Mouse (Mus musculus) spleen, adult 12 weeks (tissue): ENCODE data around the gene Ypel5.

Source experiments
- DNase-seq: peaks from one replicate; pipeline ENCODE4 v3.0.0; 2022; ENCODE audit warnings: low spot score

The Ypel5 gene

DNA sequence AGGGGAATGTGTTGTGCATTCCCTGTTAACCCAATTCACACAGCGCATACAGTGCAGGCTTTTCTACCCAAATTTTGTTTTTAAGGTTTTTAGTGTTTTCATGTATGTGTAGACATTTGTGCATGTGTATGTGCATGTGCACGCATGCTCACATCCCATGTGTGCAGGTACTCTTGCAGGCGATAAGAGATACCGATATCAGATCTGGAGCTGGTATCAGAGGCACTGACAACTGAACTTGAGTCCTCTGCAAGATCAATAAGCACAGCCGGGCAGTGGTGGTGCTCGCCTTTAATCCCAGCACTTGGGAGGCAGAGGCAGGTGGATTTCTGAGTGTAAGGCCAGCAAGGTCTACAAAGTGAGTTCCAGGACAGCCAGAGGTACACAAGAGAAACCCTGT lies 8.1 kb downstream of the Ypel5 start:
- no peak for DNase-seq

DNA sequence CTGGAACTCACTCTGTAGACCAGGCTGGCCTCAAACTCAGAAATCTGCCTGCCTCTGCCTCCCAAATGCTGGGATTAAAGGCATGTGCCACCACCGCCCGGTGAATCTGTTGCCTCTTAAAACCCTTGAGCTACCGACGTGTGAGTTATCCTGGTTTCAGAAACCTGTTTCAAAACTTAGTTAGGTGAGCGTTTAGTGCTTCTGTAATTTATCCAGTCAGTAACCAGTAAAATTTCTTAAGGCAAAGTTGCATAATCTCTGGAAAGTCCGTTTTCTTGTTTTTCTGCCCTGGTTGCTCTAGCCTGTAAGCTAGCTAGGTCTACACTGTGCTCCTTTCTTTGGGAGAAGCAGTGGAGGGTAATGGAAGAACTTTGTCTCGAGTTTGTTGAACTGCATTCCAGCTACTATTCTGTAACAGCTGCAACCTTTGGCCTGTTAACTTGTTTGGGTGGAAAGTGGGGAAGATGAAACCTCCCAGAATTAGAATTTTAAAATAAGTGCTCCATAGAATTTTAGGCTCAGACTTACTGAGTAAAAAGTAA lies 8.8 kb downstream of the Ypel5 start:
- DNase-seq: no peak

DNA sequence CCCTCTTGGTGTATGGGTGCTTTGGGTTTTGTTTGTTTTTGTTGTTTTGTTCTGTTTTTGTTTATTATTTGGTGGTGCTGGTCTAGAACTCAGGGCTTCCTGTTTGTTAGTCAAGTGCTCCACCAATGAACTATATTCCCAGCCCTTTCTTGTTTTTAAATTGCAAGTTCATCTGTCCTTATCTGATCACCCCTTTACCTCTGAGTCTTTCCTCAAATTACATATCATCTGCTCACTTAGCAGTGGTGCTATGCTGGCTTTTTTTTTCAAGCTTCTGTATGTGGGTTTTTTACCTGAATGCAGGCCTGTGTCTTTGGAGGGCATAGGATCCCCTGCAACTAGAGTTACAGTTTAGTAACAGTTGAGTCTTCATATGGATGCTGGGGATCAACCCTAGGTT lies 9.3 kb downstream of the Ypel5 start:
- DNase-seq: no peak

DNA sequence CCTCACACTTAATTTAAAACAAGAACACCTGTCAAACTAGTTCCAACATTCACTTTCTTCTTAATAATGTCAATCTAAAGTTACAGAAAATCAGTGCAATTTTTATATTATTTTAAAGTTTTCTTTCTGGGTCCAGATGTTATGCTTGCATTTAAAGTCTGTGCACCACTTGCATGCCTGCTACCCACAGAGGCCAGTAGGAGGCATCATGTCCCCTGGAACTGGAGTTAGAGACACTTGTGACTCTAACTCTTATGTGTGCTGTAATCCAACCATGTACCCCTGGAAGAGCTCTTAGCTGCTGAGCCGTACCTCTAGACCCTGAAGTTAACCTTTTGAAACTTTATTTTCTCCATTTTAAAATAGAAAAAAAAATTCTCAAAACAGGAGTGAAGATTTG lies 19.0 kb downstream of the Ypel5 start:
- no peak for DNase-seq

DNA sequence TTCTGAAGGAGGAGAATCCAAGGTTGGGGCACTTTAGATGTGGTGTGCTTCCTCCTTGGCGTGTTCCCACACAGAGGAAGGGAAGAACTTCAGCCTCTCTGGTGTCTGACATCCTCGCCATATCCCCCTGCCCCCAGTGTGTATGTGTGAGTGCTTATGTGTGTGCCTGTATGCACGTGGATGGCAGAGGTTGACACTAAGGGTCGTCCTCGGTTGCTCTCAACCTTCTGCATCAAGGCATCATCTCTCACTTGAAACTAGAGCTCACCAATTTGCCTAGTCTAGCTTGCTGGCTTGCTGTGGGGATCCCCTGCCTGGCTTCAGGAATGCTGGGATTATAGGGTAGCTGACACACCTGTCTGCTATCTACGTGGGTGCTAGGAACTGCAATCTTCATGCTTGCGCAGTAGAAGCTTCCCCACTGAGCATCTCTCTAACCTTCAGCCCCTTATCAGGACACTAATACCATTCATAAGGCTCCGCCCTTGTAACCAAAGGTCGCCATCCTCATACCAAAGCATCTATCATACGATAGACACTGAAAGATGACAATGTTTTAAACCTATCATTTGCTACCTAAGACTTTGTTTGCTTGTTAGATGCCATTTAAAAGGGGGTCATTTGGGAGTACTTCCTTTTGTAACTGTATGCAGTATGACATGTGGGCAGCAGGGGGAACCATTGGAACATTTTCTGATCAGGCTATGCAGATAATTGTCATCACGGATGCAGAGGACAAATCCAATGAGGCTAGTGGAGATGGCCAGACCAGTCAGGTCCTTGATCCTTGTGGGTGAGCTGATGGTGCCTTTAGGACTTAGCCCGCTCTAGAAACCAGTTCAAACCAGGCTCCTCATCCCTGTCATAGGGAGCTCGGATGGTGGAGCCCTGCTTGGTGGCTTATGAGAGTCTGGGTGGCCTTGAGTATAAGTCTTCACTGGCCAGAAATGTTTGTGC lies 21.7 kb downstream of the Ypel5 start:
- DNase-seq: peak; percentile 15

DNA sequence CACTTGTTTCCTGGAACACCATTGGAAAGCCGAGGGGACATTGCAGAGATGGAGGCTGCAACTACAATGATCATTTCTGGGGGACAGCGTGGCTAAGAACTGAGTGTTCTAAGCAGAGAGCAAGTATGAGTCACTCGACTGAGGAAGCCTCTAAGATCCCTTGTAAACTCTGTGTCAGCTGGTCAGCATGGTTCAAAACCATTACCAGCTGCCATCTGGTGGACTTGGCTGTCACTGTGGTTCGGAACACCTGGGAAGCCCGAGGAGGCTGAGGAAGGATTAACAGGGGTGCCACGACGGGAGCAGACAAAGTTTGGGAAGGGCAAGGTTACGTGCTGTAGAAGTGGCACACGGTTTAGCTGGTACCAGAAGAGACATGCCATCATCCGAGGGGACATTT lies 27.0 kb downstream of the Ypel5 start:
- no peak for DNase-seq

DNA sequence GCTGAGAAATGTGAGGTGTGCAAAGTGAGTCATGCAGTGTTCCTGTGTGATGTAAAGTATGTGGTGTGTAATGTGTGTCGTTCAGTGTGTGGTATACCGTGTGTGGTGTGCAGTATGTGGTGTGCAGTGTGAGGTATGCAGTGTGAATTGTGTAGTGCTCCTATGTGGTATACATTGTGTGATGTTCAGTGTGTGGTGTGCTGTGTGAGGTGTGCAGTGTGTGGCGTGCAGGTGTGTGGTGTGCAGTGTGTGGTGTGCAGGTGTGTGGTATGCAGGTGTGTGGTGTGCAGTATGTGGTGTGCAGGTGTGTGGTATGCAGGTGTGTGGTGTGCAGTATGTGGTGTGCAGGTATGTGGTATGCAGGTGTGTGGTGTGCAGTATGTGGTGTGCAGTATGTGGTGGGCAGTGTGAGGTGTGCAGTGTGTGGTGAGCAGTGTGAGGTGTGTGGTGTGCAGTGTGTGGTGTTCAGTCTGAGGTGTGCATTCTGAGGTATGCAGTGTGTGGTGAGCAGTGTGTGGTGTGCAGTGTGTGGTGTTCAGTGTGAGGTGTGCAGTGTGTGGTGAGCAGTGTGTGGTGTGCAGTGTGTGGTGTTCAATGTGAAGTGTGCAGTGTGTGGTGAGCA lies 30.5 kb downstream of the Ypel5 start:
- no peak for DNase-seq

DNA sequence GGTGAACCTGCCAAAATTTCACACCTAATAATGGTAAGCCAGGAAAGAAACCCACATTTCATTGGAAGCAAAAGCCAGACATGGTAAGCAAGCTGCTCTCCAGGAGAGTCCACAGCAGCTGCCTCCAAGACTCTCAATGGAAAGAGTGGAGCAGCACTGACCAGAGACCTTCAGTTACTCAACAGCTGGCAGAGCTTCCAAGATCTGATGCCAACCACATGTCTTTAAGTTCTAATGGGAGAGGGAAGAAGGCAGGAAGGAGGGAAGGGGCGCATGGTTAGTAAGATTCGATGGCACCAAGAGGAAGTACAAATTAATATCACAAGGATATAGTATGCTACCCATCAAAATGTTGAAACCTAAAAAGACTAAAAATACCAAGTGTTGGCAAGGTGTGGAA lies 31.9 kb downstream of the Ypel5 start:
- no peak for DNase-seq

DNA sequence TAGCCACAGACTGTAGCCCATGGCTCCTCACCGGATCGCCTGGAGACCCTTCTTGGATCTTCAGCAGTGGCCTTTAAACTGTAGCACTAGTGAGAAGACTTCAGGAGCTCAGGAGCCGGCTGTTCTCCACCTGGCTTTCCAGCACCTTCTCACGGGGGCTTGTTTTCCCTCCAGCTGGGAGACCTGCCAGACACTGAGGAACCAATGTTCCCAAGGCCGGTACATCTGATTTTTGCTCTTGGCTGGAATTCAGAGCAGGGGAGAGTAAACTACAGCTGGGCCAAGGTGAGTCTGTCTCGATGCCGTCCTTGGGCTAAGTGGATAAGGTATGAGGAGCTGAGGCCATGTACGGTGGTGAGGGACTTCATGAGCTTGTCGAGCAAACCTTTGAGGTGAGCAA lies 42.7 kb downstream of the Ypel5 start:
- no peak for DNase-seq

DNA sequence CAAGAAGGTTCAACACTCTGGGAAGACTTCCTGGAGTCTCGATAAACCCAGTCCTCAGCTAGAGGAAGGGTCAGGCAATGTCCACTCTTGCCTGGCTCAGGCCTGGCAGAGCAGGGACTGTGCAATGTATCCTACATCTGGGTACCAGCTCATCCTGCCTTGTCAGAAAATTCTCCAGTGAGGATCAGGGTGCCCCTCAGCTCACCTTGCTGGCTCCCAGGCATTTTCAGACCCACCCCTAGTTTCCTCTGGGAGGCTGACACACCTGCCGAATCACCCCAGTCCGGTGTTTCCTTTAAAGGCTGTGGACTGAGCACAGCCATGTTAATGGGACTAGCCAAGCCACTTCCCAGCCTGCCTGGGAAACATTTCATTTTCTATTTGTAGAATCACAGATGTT lies 43.9 kb downstream of the Ypel5 start:
- no peak for DNase-seq

DNA sequence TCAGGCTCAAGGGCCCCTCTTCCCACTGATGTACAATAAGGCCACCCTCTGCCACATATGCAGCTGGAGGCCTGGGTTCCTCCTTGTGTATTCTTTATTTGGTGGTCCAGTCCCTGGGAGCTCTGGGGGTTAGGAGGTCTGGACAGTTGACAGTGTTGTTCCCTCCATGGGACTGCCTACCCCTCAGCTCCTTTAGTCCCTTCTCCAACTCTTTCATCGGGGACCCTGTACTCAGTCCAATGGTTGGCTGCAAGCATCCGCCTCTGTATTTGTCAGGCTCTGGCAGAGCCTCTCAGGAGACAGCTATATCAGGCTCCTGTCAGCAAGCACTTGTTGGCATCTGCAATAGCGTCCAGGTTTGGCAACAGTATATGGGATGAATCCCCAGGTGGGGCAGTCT lies 44.8 kb downstream of the Ypel5 start:
- no peak for DNase-seq

DNA sequence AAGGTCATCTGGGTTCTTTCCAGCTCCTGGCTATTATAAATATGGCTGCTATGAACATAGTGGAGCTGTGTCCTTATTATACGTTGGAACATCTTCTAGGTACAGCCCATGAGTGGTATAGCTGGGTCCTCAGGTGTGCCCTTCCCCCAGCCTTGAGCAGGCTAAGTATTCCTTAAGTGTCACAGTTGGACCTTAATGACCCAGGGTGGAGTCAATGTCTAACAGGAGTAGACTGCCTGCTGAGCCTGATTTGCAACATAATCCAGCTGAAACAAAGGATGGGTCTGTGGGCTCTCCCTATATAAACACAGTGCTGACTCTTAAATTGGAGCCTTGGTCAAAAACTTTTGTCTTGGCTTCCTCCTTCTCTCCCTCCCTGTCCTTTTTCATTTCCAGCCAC lies 45.6 kb downstream of the Ypel5 start:
- no peak for DNase-seq

DNA sequence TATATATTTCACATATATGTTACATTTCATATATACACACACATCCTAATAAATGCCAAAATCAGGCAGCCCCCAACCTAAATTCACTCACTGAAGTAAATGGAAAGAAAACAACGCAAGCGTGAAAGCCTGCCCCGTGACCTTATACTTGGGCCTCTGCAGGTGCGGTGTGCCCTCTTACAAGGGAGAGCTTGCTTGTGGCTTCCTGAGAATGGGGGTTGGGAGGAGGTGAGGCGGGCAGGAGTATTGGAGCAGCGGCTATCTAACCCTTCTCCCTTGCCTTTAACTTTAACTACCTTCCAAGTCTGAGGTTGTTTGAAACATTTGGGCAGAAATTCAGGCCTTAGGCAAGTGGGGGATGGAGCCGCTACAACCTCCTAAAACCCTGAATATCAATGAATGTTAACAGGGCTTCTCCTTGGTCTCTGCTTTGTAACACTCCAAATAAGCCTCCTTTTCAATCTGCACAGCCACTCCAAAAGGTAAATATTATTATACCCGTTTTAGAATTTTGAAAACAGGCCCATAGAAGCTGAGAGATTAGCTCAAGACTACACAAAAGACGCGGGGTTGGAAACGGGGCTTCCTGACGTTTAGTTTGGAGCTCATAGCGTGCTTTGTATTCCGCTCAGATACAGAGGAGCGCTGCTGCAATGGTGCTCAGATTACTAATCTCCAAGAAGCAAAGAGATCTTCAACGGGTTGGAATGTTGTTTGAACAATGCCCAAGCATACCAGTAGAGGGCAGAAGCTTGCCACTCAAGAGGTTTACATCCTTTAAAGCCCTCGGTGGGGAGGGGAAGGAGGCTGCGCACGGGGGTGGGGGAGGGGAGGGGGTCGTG lies 53.5 kb downstream of the Ypel5 start:
- peak; percentile 7 for DNase-seq

DNA sequence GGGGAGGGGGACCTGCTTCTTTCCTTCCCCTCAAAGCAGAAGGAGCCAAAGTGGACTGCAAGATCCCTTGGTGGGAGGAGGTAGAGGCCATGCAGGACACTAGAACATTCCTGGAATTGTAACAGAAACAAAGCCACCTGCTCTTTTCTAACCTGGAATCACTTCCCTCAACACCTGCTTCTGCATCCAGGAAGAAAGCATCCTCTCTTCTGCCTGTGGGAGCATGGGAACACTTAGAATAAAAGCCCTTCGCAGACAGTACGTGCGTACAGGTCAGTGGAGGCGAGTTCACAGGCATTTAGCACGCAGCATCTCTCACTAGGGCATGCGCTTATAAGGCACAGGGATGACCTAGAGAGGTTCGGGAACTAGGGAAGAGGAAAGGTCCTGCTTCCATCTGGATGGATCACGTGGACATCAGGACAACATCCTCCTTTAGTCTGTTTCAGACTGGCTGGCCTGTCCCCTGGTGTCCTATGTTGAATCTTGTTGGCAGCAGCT lies 54.2 kb downstream of the Ypel5 start:
- no peak for DNase-seq

DNA sequence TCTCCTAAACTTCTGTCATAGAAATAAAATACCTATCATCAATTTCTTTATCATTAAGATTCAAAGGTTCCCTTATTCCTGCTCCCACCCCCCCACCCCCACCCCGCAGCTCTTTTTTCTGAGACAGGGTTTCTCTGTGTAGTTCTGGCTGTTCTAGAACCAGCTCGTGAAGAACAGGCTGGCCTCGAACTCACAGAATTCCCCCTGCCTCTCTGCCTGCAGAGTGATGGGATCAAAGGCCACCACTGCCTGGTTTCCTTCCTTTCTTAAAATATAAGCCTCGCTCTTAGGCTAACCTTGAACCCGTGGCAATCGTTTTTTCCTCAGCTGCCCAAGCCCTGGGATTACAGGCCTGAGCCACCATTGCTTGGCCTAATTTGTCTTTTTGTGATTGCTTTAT lies 55.3 kb downstream of the Ypel5 start:
- DNase-seq: no peak

DNA sequence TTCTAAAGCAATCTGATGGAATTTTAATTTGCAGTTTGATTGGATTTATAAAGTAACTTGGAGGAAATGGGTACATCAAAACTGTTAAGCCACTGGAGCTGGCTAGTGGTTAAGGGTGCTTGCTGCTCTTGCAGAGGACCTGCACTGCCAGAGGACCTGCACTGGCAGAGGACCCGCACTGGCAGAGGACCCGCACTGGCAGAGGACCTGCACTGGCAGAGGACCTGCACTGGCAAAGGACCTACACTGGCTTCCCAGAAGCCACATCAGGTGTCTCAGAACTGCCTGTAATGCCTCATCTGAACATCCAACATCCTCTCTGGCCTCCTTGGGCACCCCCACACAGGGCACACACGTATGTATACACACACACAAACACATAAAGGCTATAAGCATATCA lies 59.3 kb downstream of the Ypel5 start:
- DNase-seq: no peak

DNA sequence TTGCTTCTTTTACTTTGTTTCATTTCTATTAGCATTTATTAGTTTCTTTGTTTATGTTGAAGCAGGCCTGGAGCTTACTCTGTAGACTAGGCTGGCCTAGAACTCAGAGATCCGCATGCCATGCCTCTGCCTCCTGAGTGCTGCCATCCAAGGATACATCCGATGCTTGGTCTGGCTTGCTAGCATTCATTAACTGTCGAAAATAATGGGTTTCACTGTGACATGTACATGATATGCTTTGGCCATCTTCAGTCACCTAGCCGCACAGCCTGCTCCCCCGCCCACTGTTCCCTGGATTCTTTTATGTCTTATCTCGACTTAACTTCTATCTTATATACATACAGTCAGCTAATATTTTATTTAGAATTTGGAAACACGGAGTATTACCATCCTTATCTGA lies 60.8 kb downstream of the Ypel5 start:
- DNase-seq: no peak

DNA sequence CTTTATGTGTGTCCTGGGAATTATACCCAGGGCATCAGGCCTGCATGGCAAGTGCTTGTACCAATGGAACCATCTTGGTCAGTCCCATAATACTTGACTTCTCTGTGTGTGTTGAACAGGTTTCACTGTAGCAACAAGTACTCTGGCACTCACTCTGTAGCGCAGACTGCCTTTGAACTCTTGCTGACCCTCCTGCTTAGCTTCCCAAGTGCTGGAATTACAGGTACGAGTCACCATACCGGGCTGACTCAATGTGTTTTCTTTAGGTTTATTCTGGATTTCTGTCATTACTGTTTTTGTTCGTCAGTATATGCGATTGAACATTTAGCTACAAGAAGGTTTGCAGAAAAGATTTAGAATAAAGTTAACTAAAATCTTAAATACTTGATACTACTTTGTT lies 61.7 kb downstream of the Ypel5 start:
- no peak for DNase-seq

DNA sequence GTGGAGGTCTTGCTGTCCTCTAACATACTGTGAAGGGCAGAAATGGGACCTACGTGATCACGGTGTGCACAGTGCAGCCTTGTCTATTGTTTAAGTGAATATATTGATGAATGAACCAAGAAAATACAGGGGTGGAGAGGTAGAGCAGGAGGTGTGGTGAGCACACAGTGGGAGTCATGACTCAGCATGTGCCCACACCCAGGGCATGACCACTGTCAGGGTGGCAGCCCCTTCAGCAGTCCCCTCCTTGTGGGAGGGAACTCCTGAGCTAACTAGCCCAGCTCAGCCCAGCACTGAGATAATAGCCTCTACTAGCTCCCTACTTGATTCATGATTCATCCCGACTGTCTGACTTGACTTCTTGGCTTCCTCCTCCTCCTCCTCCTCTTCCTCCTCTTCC lies 62.5 kb downstream of the Ypel5 start:
- no peak for DNase-seq
